Mouse (Mus musculus) small intestine, adult 10 weeks (tissue): ENCODE results near the gene Gm4792. TPM values are rescaled to one million over a fixed set of nuclear protein-coding genes. Genes with fewer than 3 reads are reported as not detected.

Experiments
- polyA plus RNA-seq: library from polyadenylated mRNA; stranded (reverse); fragments of 350-450 nt; fragmentation: Illumina TruSeq; extraction: RNeasy Lipid Tissue Mini Kit (QIAGEN cat#74804); gene quantifications from one replicate; pipeline ENCODE4 v1.2.3, GENCODE M21; 2014; ENCODE audit warnings: low replicate concordance

Gene Gm4792
- polyA plus RNA-seq, result not detected

GRCm38 (mm10) chr10:94298471-94298870 lies at the start of gene Gm4792:
Gene Gm4792, minus strand, starts transcription at chr10:94298703.

GRCm38 (mm10) chr10:94311511-94312006 lies 13.1 kb upstream of the Gm4792 start, which contains the start of gene Tmcc3:
Gene Tmcc3, plus strand, starts transcription at chr10:94311949.

Other genes starting within 250 kb of the Gm4792 start
- gene Nr2c1, start 150.7 kb downstream of the Gm4792 start, polyA plus RNA-seq, result 18.8 TPM
- 126 TPM for gene Ndufa12, start 100.0 kb downstream of the Gm4792 start, polyA plus RNA-seq
- gene Tmcc3, start 13.2 kb upstream of the Gm4792 start, polyA plus RNA-seq, result 44.0 TPM